Mouse (Mus musculus) heart, postnatal 36 days (tissue): ENCODE measurements around the gene Lhb. TPM values are rescaled to one million over a fixed set of nuclear protein-coding genes. Genes with fewer than 3 reads are reported as not detected.
"Not testable (repeated sequence)": the region's sequence is repeated elsewhere in the genome, so short reads cannot be mapped to it uniquely, and the experiment has no call there.

ENCODE experiments used
- DNase-seq, 2 experiments: peaks; one replicate each; pipeline ENCODE4 v3.0.0; 2021 to 2022
- intact Hi-C: fragments of 180-260 bp; cut with DNase I; formaldehyde crosslinking; loops from one replicate; pipeline ENCODE4 v1.15.1; 2025
- total RNA-seq, 2 experiments: library from RNA; stranded (reverse); gene quantifications; 2 replicates each; pipeline ENCODE4 v1.2.3; 2021

Lhb gene
- not detected for total RNA-seq

- no peak for DNase-seq
Observed at GRCm38 (mm10) chr7:45420615-45420919, at the start of gene Lhb. Gene Lhb (plus strand): TSS chr7:45420820.

GRCm38 (mm10) chr7:45372371-45372770 is 48.2 kb upstream of the Lhb start:
- no peak for DNase-seq
- intact Hi-C loops: no loop called here

More at GRCm38 (mm10) chr7:45420615-45420919, at the start of gene Lhb:
- intact Hi-C loops: no loop called here

GRCm38 (mm10) chr7:45374620-45375019 is 46.0 kb upstream of the Lhb start:
- DNase-seq: no peak
- intact Hi-C loops: no loop called here

- no peak for DNase-seq
- intact Hi-C loops: no loop called here
Observed at GRCm38 (mm10) chr7:45376057-45376456, 44.6 kb upstream of the Lhb start.

GRCm38 (mm10) chr7:45386077-45386476 is 34.5 kb upstream of the Lhb start:
- intact Hi-C loops: no loop called here
- no peak for DNase-seq

- intact Hi-C loops: loop anchor here (2.0 to 5.0 kb wide), 3 partner anchors 24 to 86 kb away; partner anchors contain the start of genes Gys1 and Lin7b
- DNase-seq: no peak
Observed at GRCm38 (mm10) chr7:45395129-45395541, 25.5 kb upstream of the Lhb start.

GRCm38 (mm10) chr7:45395578-45396336 is 24.9 kb upstream of the Lhb start, which contains the start of gene Snrnp70:
Gene Snrnp70 (minus strand): TSS chr7:45395742.
- intact Hi-C loops: loop anchor here (2.0 to 5.0 kb wide), 3 partner anchors 25 to 87 kb away; partner anchors contain the start of genes Gys1 and Lin7b
- peak; percentile 100 for DNase-seq

GRCm38 (mm10) chr7:45396337-45396775 is 24.3 kb upstream of the Lhb start:
- intact Hi-C loops: loop anchor here (5.0 kb wide), 1 partner anchor 36 kb away; the partner anchor contains the start of gene Gys1
- DNase-seq: not testable (repeated sequence)

- intact Hi-C loops: loop anchor here (5.0 kb wide), 1 partner anchor 36 kb away; the partner anchor contains the start of gene Gys1
- no peak for DNase-seq
Observed at GRCm38 (mm10) chr7:45396787-45397186, 23.8 kb upstream of the Lhb start.

- intact Hi-C loops: no loop called here
- DNase-seq: no peak
Observed at GRCm38 (mm10) chr7:45401521-45402085, 19.0 kb upstream of the Lhb start.

- peak; percentile 51 to 63 for DNase-seq
- intact Hi-C loops: no loop called here
Observed at GRCm38 (mm10) chr7:45403532-45404261, 16.9 kb upstream of the Lhb start.

GRCm38 (mm10) chr7:45405091-45406075 is 15.2 kb upstream of the Lhb start, which contains the start of gene Kcna7:
Gene Kcna7 (plus strand): TSS chr7:45405653.
- peak; percentile 82 to 88 for DNase-seq
- intact Hi-C loops: loop anchor here (2.0 kb wide), 1 partner anchor 27 kb away; no protein-coding TSS in a partner anchor

- DNase-seq: peak; percentile 43 to 54
- intact Hi-C loops: loop anchor here (2.0 kb wide), 1 partner anchor 26 kb away; no protein-coding TSS in a partner anchor
Observed at GRCm38 (mm10) chr7:45406157-45407156, 14.2 kb upstream of the Lhb start.

GRCm38 (mm10) chr7:45407836-45408235 is 12.8 kb upstream of the Lhb start:
- intact Hi-C loops: loop anchor here (2.0 kb wide), 1 partner anchor 25 kb away; no protein-coding TSS in a partner anchor
- no peak for DNase-seq

GRCm38 (mm10) chr7:45408351-45408750 is 12.3 kb upstream of the Lhb start:
- DNase-seq: no peak
- intact Hi-C loops: no loop called here

GRCm38 (mm10) chr7:45408949-45409348 is 11.7 kb upstream of the Lhb start:
- DNase-seq: no peak
- intact Hi-C loops: no loop called here

GRCm38 (mm10) chr7:45409497-45410163 is 11.0 kb upstream of the Lhb start:
- intact Hi-C loops: no loop called here
- no peak for DNase-seq

- DNase-seq: no peak
Observed at GRCm38 (mm10) chr7:45412421-45412820, 8.2 kb upstream of the Lhb start.

More at GRCm38 (mm10) chr7:45412421-45412820, 8.2 kb upstream of the Lhb start:
- intact Hi-C loops: no loop called here
